Mouse (Mus musculus) lung, embryonic 15.5 days (tissue): ENCODE results near the gene Crb1. TPM values are rescaled to one million over a fixed set of nuclear protein-coding genes. Genes with fewer than 3 reads are reported as not detected.

Experiments
- ATAC-seq: fragments of 200-750 bp; cut with Nextera tagmentation; 2 replicates; pipeline ENCODE4 v1.8.0; 2017; ENCODE audit warnings: moderate number of reproducible peaks, borderline replicate concordance; ENCODE audit not compliant: low FRiP score, low TSS enrichment; ENCODE audit errors: extremely low read depth
- H3K27ac ChIP-seq: fragments of 300-500 bp; sonication (generic); 2 replicates; pipeline ENCODE4 v1.5.1; 2015; ENCODE audit warnings: moderate library complexity, mild to moderate bottlenecking, inconsistent platforms
- H3K27me3 ChIP-seq: fragments of 300-500 bp; sonication (generic); 2 replicates; pipeline ENCODE4 v1.6.1; 2015; ENCODE audit warnings: inconsistent platforms
- H3K36me3 ChIP-seq: fragments of 300-500 bp; sonication (generic); 2 replicates; pipeline ENCODE4 v1.6.1; 2015; ENCODE audit warnings: inconsistent platforms
- H3K4me1 ChIP-seq: fragments of 300-500 bp; sonication (generic); 2 replicates; pipeline ENCODE4 v1.6.1; 2015; ENCODE audit warnings: inconsistent platforms
- H3K4me2 ChIP-seq: fragments of 300-500 bp; sonication (generic); 2 replicates; pipeline ENCODE4 v1.6.1; 2015; ENCODE audit warnings: inconsistent platforms, mild to moderate bottlenecking, moderate library complexity
- H3K4me3 ChIP-seq: fragments of 300-500 bp; sonication (generic); 2 replicates; pipeline ENCODE4 v1.5.1; 2015; ENCODE audit warnings: mild to moderate bottlenecking, inconsistent platforms
- H3K9ac ChIP-seq: fragments of 300-500 bp; sonication (generic); 2 replicates; pipeline ENCODE4 v1.6.1; 2015; ENCODE audit warnings: inconsistent platforms
- H3K9me3 ChIP-seq: fragments of 300-500 bp; sonication (generic); 2 replicates; pipeline ENCODE4 v1.6.1; 2016; ENCODE audit warnings: inconsistent platforms
- WGBS: fragments of 180-500 bp; shearing (Covaris S2); methylation state at CpG from one replicate; pipeline ENCODE4 v1.1.7; 2015; 5-methylcytosine and 5-hydroxymethylcytosine counted together
- polyA plus RNA-seq: library from polyadenylated mRNA; unstranded; fragments of >200 nt; fragmentation: Nextera tagmentation; extraction: Ambion mirVana; gene quantifications from 2 replicates; pipeline ENCODE4 v1.2.1, GENCODE M21; 2015

Crb1 gene
- polyA plus RNA-seq, 1 experiment from 2014 or later, result 0.05 TPM

- H3K9me3 ChIP-seq, result no peaks in the 10 kb centered on the region
- H3K4me2 ChIP-seq, result no peak overlapping the region
- H3K9ac ChIP-seq, result no peak overlapping the region
- no peak overlapping the region for H3K27ac ChIP-seq
- WGBS, result 31% methylated on average over 6 of the region's 6 CpGs
- H3K27me3 ChIP-seq, result no peaks in the 10 kb centered on the region
- ATAC-seq, result peak; percentile 46; the same call in 1 of the 2 replicates
- H3K36me3 ChIP-seq, result no peaks in the 10 kb centered on the region
- H3K4me3 ChIP-seq, result no peak overlapping the region
- no peaks in the 10 kb centered on the region for H3K4me1 ChIP-seq
Observed at GRCm38 (mm10) chr1:139249159-139249558, 127.7 kb downstream of the Crb1 start.

GRCm38 (mm10) chr1:139246723-139247380 lies 130.0 kb downstream of the Crb1 start:
- no peaks in the 10 kb centered on the region for H3K4me1 ChIP-seq
- WGBS, result 84% methylated on average over 12 of the region's 12 CpGs
- H3K9me3 ChIP-seq, result no peaks in the 10 kb centered on the region
- H3K27me3 ChIP-seq, result no peaks in the 10 kb centered on the region
- no peak overlapping the region for H3K9ac ChIP-seq
- no peak overlapping the region for H3K27ac ChIP-seq
- no peaks in the 10 kb centered on the region for H3K36me3 ChIP-seq
- no peak for ATAC-seq
- no peak overlapping the region for H3K4me3 ChIP-seq
- no peak overlapping the region for H3K4me2 ChIP-seq

GRCm38 (mm10) chr1:139236794-139237193 lies 140.1 kb downstream of the Crb1 start:
- Histone ChIP-seq H3K4me2 (no peak overlapping the region), H3K4me3 (no peak overlapping the region)
- 59% methylated on average over 5 of the region's 5 CpGs for WGBS

DNA sequence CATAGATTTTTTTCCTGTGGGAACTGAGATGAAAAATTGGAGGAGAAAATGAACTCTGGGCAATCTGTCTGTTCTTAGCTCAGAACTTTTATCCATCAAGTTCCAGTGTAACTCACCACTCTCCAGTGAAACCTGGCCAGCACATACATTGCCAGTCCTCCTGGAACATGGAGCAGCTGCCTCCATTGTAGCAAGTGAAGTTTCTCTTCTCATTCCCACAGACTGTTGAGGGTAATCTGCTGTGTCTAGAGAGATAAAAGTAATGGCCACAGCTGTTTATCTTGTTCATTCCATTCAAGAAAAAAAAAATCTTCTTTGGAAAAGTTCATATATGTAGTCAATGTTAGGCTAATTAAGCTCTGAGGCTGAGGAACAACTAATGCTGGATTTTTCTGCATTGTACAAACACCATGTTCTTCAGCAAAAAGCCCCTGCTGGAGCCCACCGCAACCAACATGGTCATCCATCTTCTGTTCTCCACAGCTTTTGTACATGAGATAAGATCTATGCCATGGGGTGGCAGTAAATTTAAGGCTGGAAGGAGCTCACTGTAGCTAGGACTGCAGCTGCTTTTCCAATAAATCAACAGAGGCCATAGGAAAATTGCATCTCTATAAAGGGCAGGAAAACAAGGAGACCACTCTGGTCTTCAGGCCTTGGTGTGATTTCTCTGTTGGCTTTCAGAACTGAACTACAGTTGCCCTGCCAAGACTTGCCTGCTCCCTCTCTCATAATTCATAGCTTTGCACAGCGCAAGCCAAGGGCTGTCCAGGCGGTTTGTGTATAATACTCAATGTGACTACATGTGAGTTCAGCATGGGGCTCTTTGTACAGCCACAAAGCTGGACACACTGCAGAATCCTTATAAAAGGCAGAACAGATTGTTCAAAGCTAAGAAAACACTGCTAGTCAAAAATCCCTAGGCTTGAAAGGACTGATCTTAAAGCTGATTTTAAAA lies 142.0 kb downstream of the Crb1 start:
- H3K27ac ChIP-seq, result peak overlapping the region; percentile 26
- peak; percentile 90 for ATAC-seq
- WGBS, result 31% methylated on average over 3 of the region's 3 CpGs
- H3K27me3 ChIP-seq, result no peaks in the 10 kb centered on the region
- H3K9me3 ChIP-seq, result no peaks in the 10 kb centered on the region
- no peak overlapping the region for H3K4me3 ChIP-seq
- H3K36me3 ChIP-seq, result no peaks in the 10 kb centered on the region
- no peak overlapping the region for H3K4me2 ChIP-seq
- H3K9ac ChIP-seq, result no peak overlapping the region
- peaks cover 9% of the 10 kb centered on the region for H3K4me1 ChIP-seq

More at GRCm38 (mm10) chr1:139236794-139237193, 140.1 kb downstream of the Crb1 start:
- no peak overlapping the region for H3K27ac ChIP-seq
- no peak for ATAC-seq
- no peaks in the 10 kb centered on the region for H3K36me3 ChIP-seq
- H3K4me1 ChIP-seq, result peaks cover 9% of the 10 kb centered on the region
- no peaks in the 10 kb centered on the region for H3K9me3 ChIP-seq
- H3K27me3 ChIP-seq, result no peaks in the 10 kb centered on the region
- no peak overlapping the region for H3K9ac ChIP-seq

DNA sequence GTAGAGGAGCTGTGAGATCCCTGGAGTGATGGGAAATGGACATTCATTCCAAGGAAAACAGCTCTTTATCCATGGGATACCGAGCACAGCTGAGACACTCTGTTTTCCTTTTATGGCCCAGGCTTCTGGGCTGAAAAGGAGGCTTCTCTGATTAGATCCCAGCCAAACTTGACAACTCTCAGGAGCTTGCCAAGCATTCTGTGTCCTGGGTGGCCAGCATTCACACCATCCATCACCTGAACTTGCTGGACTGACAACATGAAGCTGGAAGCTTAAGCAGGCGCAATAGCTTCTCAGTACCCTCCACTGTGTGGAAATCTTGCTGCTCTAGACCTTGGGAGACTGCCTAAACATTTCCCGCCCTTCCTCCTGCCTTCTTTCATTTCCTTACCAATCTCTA lies 144.3 kb downstream of the Crb1 start:
- WGBS, result 15% methylated on average over 3 of the region's 3 CpGs
- Histone ChIP-seq H3K4me3 (no peak overlapping the region), H3K4me1 (peaks cover 9% of the 10 kb centered on the region), H3K27ac (peak overlapping the region; percentile 22; the same call in 1 of the 2 replicates), H3K4me2 (no peak overlapping the region), H3K27me3 (no peaks in the 10 kb centered on the region), H3K9ac (no peak overlapping the region), H3K9me3 (no peaks in the 10 kb centered on the region), H3K36me3 (no peaks in the 10 kb centered on the region)
- ATAC-seq, result peak; percentile 72; the same call in 1 of the 2 replicates

- H3K9me3 ChIP-seq, result no peaks in the 10 kb centered on the region
- 53% methylated on average over 6 of the region's 6 CpGs for WGBS
- H3K27me3 ChIP-seq, result no peaks in the 10 kb centered on the region
- H3K9ac ChIP-seq, result no peak overlapping the region
- no peak overlapping the region for H3K27ac ChIP-seq
- no peak overlapping the region for H3K4me2 ChIP-seq
- no peak for ATAC-seq
- no peaks in the 10 kb centered on the region for H3K4me1 ChIP-seq
- H3K4me3 ChIP-seq, result no peak overlapping the region
- no peaks in the 10 kb centered on the region for H3K36me3 ChIP-seq
Observed at GRCm38 (mm10) chr1:139224309-139224949, 152.5 kb downstream of the Crb1 start.

DNA sequence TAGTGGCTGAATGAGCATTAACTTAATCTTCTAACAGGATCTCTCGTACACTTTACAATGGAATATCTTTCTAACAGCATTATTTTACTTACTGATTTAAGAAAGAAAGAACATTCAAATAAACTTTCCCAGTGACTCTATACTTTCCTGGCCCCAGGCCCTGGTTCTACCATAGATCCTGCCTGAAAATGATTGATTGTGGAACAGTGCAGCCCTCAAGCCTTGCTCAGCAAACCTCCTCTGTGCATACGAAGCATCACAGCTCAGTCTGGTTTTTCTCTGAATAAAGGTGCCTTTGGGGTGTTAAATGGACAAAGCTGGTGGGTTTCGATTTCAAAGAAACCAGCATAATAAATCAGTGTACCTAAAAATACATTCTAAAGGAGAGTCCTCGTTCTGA lies 153.1 kb downstream of the Crb1 start:
- no peaks in the 10 kb centered on the region for H3K36me3 ChIP-seq
- no peaks in the 10 kb centered on the region for H3K9me3 ChIP-seq
- H3K4me3 ChIP-seq, result no peak overlapping the region
- H3K27me3 ChIP-seq, result no peaks in the 10 kb centered on the region
- no peak overlapping the region for H3K9ac ChIP-seq
- 71% methylated on average over 4 of the region's 4 CpGs for WGBS
- H3K4me1 ChIP-seq, result no peaks in the 10 kb centered on the region
- no peak overlapping the region for H3K27ac ChIP-seq
- no peak for ATAC-seq
- H3K4me2 ChIP-seq, result no peak overlapping the region

- H3K4me3 ChIP-seq, result no peak overlapping the region
- 67% methylated on average over 8 of the region's 8 CpGs for WGBS
- no peaks in the 10 kb centered on the region for H3K27me3 ChIP-seq
- H3K36me3 ChIP-seq, result no peaks in the 10 kb centered on the region
- H3K9me3 ChIP-seq, result no peaks in the 10 kb centered on the region
- no peak for ATAC-seq
- H3K9ac ChIP-seq, result no peak overlapping the region
- H3K27ac ChIP-seq, result no peak overlapping the region
- peaks cover 5% of the 10 kb centered on the region for H3K4me1 ChIP-seq
- H3K4me2 ChIP-seq, result no peak overlapping the region
Observed at GRCm38 (mm10) chr1:139215311-139215710, 161.6 kb downstream of the Crb1 start.

- no peaks in the 10 kb centered on the region for H3K36me3 ChIP-seq
- WGBS, result 49% methylated on average over 4 of the region's 4 CpGs
- H3K9ac ChIP-seq, result no peak overlapping the region
- H3K4me2 ChIP-seq, result no peak overlapping the region
- H3K9me3 ChIP-seq, result no peaks in the 10 kb centered on the region
- H3K4me3 ChIP-seq, result no peak overlapping the region
- H3K27ac ChIP-seq, result no peak overlapping the region
- no peak for ATAC-seq
- peaks cover 13% of the 10 kb centered on the region for H3K4me1 ChIP-seq
- H3K27me3 ChIP-seq, result no peaks in the 10 kb centered on the region
Observed at GRCm38 (mm10) chr1:139210505-139210904, 166.4 kb downstream of the Crb1 start.

DNA sequence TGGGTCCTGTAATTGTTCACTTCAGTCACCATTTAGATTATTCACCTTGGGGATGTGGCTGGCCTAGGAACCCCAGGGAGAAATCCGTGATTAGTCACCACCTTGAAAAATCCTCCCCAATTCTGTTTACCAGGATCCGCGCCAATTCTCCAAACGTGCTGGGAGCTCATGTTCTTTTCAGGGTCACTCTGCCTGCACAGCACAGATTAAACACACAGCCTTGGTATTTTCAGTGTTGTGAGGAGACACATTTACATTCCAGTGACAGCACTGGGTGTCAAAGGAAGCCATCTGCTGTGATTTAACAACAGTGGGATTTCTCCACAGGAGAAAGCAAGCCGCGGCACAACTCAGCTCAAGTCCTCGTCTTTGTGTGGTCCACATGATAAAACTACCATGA lies 167.1 kb downstream of the Crb1 start:
- H3K4me2 ChIP-seq, result no peak overlapping the region
- H3K9ac ChIP-seq, result no peak overlapping the region
- no peaks in the 10 kb centered on the region for H3K9me3 ChIP-seq
- H3K4me3 ChIP-seq, result no peak overlapping the region
- ATAC-seq, result peak; percentile 87
- 0 out of 2 replicates have a peak overlapping the region, but pooled peaks have one; percentile 18 for H3K27ac ChIP-seq
- H3K4me1 ChIP-seq, result peaks cover 13% of the 10 kb centered on the region
- H3K27me3 ChIP-seq, result no peaks in the 10 kb centered on the region
- WGBS, result 15% methylated on average over 7 of the region's 7 CpGs
- H3K36me3 ChIP-seq, result no peaks in the 10 kb centered on the region

DNA sequence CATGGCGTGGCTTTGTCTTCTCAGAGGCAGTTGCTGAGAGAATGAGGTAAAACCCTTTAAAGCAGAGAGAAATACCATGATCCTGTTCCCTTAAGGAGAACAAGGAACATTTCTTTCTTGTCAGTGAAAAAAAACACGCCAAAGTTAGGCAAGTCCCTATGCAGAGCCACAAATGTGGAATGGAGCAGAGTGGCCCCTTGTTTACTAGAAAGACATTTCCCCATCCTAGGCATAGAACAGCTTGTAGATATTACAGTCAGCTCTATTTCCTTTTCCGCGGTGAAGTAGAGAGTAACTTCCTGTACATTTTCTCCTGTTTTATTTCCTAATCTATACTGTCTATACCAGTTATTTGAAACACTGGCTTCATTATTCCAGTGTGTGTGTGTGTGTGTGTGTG lies 170.6 kb downstream of the Crb1 start:
- Histone ChIP-seq H3K9ac (no peak overlapping the region), H3K27ac (no peak overlapping the region)
- ATAC-seq, result no peak

More for the DNA sequence above, 170.6 kb downstream of the Crb1 start:
- no peak overlapping the region for H3K4me2 ChIP-seq
- H3K4me1 ChIP-seq, result peaks cover 13% of the 10 kb centered on the region
- H3K9me3 ChIP-seq, result no peaks in the 10 kb centered on the region
- H3K4me3 ChIP-seq, result no peak overlapping the region
- H3K27me3 ChIP-seq, result no peaks in the 10 kb centered on the region
- whole genome bisulfite sequencing, result 46% methylated on average over 4 of the region's 4 CpGs
- no peaks in the 10 kb centered on the region for H3K36me3 ChIP-seq
